Mouse (Mus musculus) forebrain, embryonic 12.5 days (tissue): ENCODE measurements at regions not wholly inside any gene's neighbourhood (a gene's known extent, or its start where the extent isn't known, plus 50 kb on each side); places are given as distances from the start of the nearest gene placed in this dataset.
A peak's percentile ranks its signal among the peaks of the same experiment; 100 is the strongest.

Experiments used
- ATAC-seq: fragments of 200-750 bp; cut with Nextera tagmentation; 2 replicates; pipeline ENCODE4 v1.8.0; 2017; ENCODE audit warnings: moderate TSS enrichment; ENCODE audit not compliant: low FRiP score
- H3K27ac ChIP-seq: fragments of 300-500 bp; sonication (generic); 2 replicates; pipeline ENCODE4 v1.5.1; 2016; ENCODE audit warnings: mild to moderate bottlenecking
- H3K27me3 ChIP-seq: fragments of 300-500 bp; sonication (generic); 2 replicates; pipeline ENCODE4 v1.6.1; 2016; ENCODE audit warnings: mild to moderate bottlenecking
- H3K36me3 ChIP-seq: fragments of 300-500 bp; sonication (generic); replicated peaks from 2 replicates; pipeline ENCODE4 v1.6.1; 2016; ENCODE audit warnings: mild to moderate bottlenecking
- H3K4me1 ChIP-seq: fragments of 300-500 bp; sonication (generic); 2 replicates; pipeline ENCODE4 v1.6.1; 2016
- H3K4me2 ChIP-seq: fragments of 300-500 bp; sonication (generic); 2 replicates; pipeline ENCODE4 v1.6.1; 2016; ENCODE audit warnings: mild to moderate bottlenecking, moderate library complexity
- H3K4me3 ChIP-seq: fragments of 300-500 bp; sonication (generic); replicated peaks from 2 replicates; pipeline ENCODE4 v1.5.1; 2016; ENCODE audit warnings: mild to moderate bottlenecking
- H3K9ac ChIP-seq: fragments of 300-500 bp; sonication (generic); 2 replicates; pipeline ENCODE4 v1.6.1; 2016; ENCODE audit warnings: mild to moderate bottlenecking
- H3K9me3 ChIP-seq: fragments of 300-500 bp; sonication (generic); 2 replicates; pipeline ENCODE4 v1.6.1; 2016
- WGBS: fragments of 180-500 bp; shearing (Covaris S2); methylation state at CpG from one replicate; pipeline ENCODE4 v1.1.7; 2016; 5-methylcytosine and 5-hydroxymethylcytosine counted together

DNA sequence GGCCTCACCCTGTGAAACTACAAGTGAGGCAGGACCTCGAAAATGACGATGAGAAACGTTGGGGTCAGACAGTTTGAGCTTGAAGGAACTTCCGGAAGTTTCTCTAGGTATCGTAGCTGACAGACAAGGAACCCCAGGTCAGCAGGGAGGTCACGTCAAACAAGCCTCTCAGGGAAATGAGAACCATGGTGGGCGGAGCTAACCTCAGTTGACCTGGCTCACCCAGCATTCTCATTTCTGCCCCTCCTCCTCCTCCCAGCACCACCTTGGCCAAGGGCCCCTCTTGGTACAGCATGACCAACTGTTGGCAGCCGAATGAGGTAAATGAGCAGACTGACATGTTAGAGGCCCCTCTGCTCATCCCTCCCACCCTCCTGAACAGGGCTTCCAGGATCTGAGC is 126.2 kb upstream of the Rpl38 start:
- 77% methylated on average over 8 of the region's 8 CpGs for WGBS
- Histone ChIP-seq H3K9me3 (peaks cover 5% of the 10 kb centered on the region; the same call in 1 of the 2 replicates), H3K4me1 (peaks cover 34% of the 10 kb centered on the region), H3K27ac (no peak overlapping the region), H3K9ac (no peak overlapping the region), H3K36me3 (no peaks in the 10 kb centered on the region), H3K4me3 (no peak overlapping the region), H3K4me2 (no peak overlapping the region), H3K27me3 (peaks cover 3% of the 10 kb centered on the region; the same call in 1 of the 2 replicates)
- ATAC-seq: no peak

DNA sequence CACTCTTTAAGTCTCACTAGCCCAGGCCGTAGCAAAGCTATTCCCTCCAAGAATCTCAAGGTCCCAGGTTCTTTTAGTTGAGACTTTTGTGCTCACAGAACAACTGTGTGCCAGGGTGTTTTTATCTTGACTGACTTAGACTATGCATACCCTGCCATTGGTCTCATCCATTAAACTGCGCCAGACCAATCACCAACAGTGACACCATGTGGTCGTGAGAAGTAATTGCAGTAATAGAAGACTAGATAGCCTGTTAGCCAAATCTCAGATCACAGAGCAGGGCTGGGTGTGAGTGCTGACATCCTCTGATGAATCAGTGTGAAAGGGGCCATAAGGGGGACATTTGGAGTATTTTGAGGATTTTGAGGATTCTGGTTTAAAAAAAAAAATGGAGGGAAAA is 127.8 kb upstream of the Rpl38 start:
- Histone ChIP-seq H3K4me1 (peaks cover 49% of the 10 kb centered on the region), H3K4me3 (no peak overlapping the region), H3K4me2 (no peak overlapping the region), H3K9me3 (peaks cover 5% of the 10 kb centered on the region; the same call in 1 of the 2 replicates), H3K27me3 (peaks cover 3% of the 10 kb centered on the region; the same call in 1 of the 2 replicates), H3K27ac (no peak overlapping the region), H3K36me3 (no peaks in the 10 kb centered on the region), H3K9ac (no peak overlapping the region)
- ATAC-seq: no peak
- 71% methylated on average over 3 of the region's 3 CpGs for WGBS

DNA sequence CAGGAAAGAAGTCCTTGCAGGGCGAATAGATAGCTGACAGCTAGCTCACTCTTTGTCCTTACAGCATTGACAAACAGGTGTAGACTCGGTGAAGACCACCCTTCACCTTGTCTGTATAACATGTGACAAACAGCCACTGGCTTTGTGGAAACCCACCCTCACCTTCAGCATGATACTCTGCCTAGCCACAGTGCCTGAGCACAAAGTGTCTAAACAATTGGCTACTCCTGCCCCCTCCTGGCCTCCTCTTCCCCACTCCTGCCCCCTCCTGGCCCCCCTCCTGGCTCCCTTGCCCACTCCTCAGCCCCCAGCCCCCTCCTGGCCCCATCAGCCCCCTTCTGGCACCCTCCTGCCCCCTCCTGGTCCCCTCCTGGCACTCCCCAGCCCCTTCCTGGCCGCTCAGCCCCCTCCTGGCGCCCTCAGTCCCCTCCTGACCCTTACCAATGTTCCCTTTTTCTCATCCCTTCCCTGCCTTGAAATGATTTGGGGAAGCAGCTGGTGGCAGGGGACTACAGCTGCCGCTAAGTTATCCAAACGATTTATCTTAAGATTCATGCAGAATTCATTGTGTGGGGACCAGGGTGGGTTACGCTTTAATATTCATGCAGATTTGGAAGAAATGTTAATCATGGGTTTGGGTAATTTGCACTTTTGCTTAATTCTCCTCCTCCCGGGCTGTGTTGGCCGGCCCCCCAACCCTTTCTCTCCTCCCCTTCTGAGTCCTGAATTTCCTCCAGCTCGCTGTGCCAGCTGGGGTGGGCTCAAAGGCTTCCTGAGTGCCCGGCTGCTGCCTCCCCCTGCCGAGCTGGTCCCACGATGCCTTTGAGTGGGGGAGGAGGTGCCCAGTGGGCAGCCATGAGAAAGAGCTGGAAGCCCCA is 131.5 kb upstream of the Rpl38 start:
- Histone ChIP-seq H3K27me3 (no peaks in the 10 kb centered on the region; the same call in 1 of the 2 replicates), H3K4me1 (peaks cover 38% of the 10 kb centered on the region), H3K9ac (no peak overlapping the region), H3K36me3 (no peaks in the 10 kb centered on the region), H3K27ac (peak overlapping the region; percentile 77), H3K4me2 (peak overlapping the region; percentile 13; the same call in 1 of the 2 replicates), H3K4me3 (no peak overlapping the region), H3K9me3 (peaks cover 5% of the 10 kb centered on the region; the same call in 1 of the 2 replicates)
- ATAC-seq: peak; percentile 68
- 18% methylated on average over 13 of the region's 13 CpGs for whole genome bisulfite sequencing

DNA sequence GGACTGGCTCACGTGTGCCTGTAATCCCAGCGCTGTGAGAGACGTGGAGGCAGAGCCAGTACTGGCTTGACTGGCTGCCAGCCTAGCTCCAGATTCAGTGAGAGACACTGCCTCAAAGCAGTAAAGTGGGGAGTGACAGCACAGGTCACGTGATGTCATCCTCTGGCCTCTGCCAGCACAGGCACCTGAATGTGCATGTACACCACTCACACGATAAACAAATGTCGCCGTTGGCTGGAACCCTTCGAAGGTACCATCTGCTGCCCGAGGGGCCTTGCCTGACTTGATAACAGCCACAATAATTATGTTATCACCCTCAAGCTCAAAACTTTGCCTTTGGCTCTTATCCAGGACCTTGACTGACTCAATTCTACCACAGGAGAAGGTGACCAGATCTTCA is 132.4 kb upstream of the Rpl38 start:
- no peak overlapping the region for H3K4me2 ChIP-seq
- peaks cover 38% of the 10 kb centered on the region for H3K4me1 ChIP-seq
- no peak overlapping the region for H3K4me3 ChIP-seq
- H3K9me3 ChIP-seq: peaks cover 5% of the 10 kb centered on the region; the same call in 1 of the 2 replicates
- H3K27me3 ChIP-seq: no peaks in the 10 kb centered on the region; the same call in 1 of the 2 replicates
- no peaks in the 10 kb centered on the region for H3K36me3 ChIP-seq
- H3K27ac ChIP-seq: no peak overlapping the region; the same call in 1 of the 2 replicates
- WGBS: 92% methylated on average over 9 of the region's 9 CpGs
- no peak overlapping the region for H3K9ac ChIP-seq
- no peak for ATAC-seq

DNA sequence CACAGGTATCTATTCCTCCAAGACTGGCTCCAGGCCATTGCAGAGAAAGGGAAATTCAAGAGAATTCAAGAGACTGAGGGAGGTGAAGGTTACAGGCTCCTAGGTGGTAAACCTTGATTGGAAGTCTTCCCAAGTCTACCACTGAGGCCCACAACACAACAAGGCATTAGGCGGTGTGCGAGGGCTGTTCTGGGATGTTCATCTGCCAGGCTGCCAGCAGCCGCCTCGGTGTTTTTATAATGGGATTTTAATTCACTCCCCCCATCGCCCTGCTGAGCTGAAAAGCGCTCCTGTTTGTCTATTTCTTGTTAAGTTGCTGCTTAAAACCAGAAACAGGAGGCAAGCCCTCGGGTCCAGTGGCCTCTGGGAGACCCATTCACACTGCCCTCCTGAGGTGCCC is 133.9 kb upstream of the Rpl38 start:
- Histone ChIP-seq H3K4me2 (no peak overlapping the region), H3K36me3 (no peaks in the 10 kb centered on the region), H3K27ac (no peak overlapping the region), H3K4me3 (no peak overlapping the region), H3K27me3 (no peaks in the 10 kb centered on the region; the same call in 1 of the 2 replicates), H3K4me1 (peaks cover 41% of the 10 kb centered on the region), H3K9me3 (no peaks in the 10 kb centered on the region), H3K9ac (no peak overlapping the region)
- ATAC-seq: no peak
- 59% methylated on average over 7 of the region's 7 CpGs for WGBS

DNA sequence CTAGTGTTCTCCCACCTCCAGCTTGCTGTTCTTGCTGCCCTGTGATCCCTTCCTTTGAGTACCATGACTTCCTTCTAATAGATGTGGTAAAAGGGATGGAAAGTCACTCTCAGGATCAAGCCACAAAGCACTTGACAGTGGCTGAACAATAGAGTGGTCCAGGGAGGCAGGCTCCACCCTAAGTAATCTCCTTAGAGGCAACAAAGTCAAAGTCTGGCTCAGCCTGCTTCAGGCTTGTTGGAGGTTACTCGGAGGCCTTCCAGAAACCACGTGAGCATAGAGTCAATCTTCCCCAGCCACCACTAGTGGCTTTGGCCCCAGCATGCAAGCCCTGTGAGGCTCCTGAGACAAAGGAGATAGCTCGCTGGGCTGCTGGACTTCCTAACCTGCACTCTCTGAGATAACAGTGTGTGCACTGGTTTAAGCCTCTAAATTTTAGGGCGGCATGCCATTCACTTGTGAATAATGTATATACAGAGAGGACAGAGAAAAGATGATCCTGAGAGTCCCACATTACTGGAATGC is 137.0 kb upstream of the Rpl38 start:
- peaks cover 33% of the 10 kb centered on the region for H3K4me1 ChIP-seq
- no peak overlapping the region for H3K27ac ChIP-seq
- H3K9ac ChIP-seq: no peak overlapping the region
- no peaks in the 10 kb centered on the region; the same call in 1 of the 2 replicates for H3K27me3 ChIP-seq
- H3K4me3 ChIP-seq: no peak overlapping the region
- no peaks in the 10 kb centered on the region for H3K9me3 ChIP-seq
- no peak overlapping the region for H3K4me2 ChIP-seq
- WGBS: 44% methylated on average over 4 of the region's 4 CpGs
- ATAC-seq: no peak
- no peaks in the 10 kb centered on the region for H3K36me3 ChIP-seq

DNA sequence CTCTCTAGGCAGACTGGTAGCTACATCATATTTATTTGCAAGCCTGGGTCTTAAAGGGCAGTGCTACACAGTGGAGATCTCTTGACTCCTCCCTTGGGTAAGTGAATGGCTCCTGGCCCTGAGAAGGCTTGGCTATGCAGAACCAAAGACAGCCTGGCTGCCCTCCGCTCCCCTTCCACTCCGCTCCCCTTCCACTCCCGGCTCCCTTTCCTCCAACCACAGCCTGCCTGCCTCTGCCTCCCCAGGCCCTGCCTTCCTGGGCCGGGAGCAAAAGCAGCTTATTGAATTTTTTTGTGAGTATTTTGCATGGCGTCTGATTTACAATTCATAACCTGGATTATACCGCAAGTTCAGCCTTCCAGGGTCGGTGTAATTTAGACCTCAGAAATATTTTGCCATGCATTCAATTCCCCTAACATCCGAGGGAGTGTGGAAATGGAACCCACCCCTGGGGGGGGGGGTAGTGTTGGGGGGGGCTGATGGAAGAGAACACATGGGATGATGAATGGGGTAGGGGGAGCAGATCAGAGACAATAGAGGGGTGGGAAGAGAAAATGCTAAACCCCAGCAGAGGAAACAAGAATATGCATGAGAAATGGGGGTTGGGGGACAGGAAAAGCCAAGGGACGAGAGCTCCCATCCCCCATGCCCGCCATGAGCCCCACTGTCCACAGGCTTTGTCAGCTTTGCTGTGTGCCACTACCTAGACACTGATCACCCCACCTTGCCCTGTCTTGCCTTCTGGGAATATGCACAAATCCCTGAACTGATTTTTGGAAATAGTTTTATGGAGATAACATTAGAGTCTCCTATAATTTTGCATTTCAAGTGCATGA is 139.2 kb upstream of the Rpl38 start:
- Histone ChIP-seq H3K27me3 (no peaks in the 10 kb centered on the region; the same call in 1 of the 2 replicates), H3K4me1 (peaks cover 17% of the 10 kb centered on the region), H3K9ac (no peak overlapping the region), H3K9me3 (no peaks in the 10 kb centered on the region), H3K4me2 (no peak overlapping the region), H3K4me3 (no peak overlapping the region), H3K36me3 (no peaks in the 10 kb centered on the region), H3K27ac (peak overlapping the region; percentile 31; the same call in 1 of the 2 replicates)
- no peak for ATAC-seq
- WGBS: 47% methylated on average over 10 of the region's 10 CpGs

DNA sequence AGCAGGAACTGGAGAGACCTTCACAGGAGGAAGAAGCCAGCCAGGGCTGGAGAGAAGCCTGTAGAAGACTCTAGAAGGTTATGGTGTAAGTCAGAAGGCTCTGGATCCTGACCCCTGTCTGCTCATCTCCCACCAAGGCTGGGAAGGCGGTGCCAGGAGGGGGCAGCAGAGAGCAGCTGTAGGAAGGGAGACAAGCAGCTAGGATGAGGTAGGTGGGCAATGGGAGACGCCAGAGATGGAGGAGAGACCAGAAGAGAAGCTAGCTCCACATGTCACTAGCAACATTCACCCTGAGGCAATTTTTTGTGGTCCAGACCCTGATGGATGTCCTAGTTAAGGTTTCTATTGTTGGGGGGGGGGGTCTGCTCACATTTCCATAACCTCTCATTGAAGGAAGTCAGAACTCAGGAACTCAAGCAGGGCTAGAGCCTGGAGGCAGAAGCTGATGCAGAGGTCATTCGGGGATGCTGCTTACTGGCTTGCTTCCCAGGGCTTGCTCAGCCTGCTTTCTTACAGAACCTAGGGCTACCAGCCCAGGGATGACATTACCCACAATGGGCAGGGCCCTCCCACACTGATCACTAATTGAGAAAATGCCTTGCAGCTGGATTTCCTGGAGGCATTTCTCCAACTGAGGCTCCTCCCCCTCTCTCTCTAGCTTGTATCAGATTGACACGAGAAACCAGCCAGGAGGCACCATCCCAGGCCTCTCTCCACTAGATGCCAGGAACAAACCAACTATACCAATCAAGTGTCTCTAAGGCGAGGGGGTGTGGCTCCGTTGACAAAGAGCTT is 144.7 kb upstream of the Rpl38 start:
- Histone ChIP-seq H3K9ac (no peak overlapping the region), H3K9me3 (no peaks in the 10 kb centered on the region), H3K27me3 (no peaks in the 10 kb centered on the region), H3K27ac (no peak overlapping the region), H3K36me3 (no peaks in the 10 kb centered on the region), H3K4me2 (no peak overlapping the region), H3K4me3 (no peak overlapping the region), H3K4me1 (peaks cover 12% of the 10 kb centered on the region; the same call in 1 of the 2 replicates)
- WGBS: 41% methylated on average over 6 of the region's 6 CpGs
- ATAC-seq: 0 out of 2 replicates have a peak, but pooled peaks have one; percentile 44

DNA sequence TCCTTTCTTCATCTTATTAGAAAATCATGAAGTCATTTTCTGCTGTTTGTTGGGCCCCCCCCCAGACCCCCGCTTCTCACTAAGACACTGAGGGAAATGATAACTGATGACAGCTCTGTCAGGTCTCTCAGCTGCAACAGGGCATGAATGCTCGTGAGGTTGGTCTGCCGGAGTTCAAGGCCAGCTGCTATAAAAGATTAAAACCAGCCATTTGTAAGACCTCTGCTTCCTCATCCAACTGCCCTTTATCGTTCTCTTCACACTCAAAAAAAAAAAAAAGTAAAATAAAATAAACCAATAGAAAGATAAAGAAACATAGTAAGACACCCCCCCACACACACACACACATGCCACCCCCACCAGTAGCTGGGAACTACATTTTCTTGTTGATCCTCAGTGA is 153.0 kb upstream of the Rpl38 start:
- H3K27me3 ChIP-seq: peaks cover 3% of the 10 kb centered on the region; the same call in 1 of the 2 replicates
- no peak overlapping the region for H3K9ac ChIP-seq
- WGBS: 64% methylated on average over 4 of the region's 4 CpGs
- no peak overlapping the region for H3K4me2 ChIP-seq
- no peak for ATAC-seq
- H3K9me3 ChIP-seq: no peaks in the 10 kb centered on the region
- H3K27ac ChIP-seq: no peak overlapping the region
- peaks cover 12% of the 10 kb centered on the region for H3K4me1 ChIP-seq
- no peak overlapping the region for H3K4me3 ChIP-seq
- H3K36me3 ChIP-seq: no peaks in the 10 kb centered on the region

DNA sequence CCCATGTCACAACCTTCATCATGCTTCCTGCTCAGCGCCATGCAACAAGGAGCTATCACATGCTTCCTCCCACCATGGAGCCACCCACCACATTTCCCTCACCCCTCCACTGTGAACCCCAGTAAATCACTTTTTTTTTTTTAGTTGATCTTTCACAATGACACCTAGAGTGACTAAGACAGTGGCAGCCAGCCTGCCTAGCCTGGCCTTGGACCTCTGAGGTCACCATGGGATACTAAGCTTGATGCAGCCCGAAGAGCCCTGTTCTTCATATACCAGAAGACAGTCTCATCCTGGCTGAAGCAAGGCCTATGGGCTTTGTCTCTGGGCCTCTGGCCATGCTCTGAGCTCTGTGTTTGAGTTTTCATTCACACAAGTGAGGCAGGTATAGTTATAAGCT is 154.2 kb upstream of the Rpl38 start:
- 92% methylated on average over 2 of the region's 2 CpGs for WGBS
- Histone ChIP-seq H3K4me2 (no peak overlapping the region), H3K36me3 (no peaks in the 10 kb centered on the region), H3K27me3 (peaks cover 3% of the 10 kb centered on the region; the same call in 1 of the 2 replicates), H3K9me3 (no peaks in the 10 kb centered on the region), H3K27ac (no peak overlapping the region), H3K4me1 (peaks cover 12% of the 10 kb centered on the region), H3K4me3 (no peak overlapping the region), H3K9ac (no peak overlapping the region)
- ATAC-seq: no peak

DNA sequence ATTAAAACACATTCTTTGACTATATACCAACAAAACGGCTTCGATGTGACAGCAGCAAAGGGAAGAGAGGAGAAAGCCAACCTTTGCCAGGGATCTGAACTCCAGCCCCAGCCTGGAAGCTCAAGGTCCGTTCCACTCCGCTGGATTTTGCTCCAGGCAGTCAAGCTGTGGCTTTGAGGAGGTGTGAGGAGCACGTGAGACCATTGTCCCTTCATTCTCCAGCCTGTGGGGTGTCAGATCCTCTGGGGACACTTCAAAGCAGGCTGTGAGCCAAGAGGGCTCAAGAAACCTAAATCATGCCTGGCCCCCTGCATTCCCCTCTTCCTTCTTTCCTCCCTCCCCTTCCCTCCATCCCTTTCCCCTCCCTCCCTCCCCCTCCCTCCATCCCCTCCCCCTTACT is 154.9 kb upstream of the Rpl38 start:
- WGBS: 23% methylated on average over 5 of the region's 5 CpGs

More for the DNA sequence above, 154.9 kb upstream of the Rpl38 start:
- Histone ChIP-seq H3K36me3 (no peaks in the 10 kb centered on the region), H3K27ac (no peak overlapping the region), H3K4me2 (no peak overlapping the region), H3K9me3 (no peaks in the 10 kb centered on the region), H3K27me3 (peaks cover 3% of the 10 kb centered on the region; the same call in 1 of the 2 replicates), H3K4me1 (peaks cover 12% of the 10 kb centered on the region), H3K9ac (no peak overlapping the region), H3K4me3 (no peak overlapping the region)
- ATAC-seq: no peak
